Mouse (Mus musculus) midbrain, embryonic 12.5 days (tissue): ENCODE results near the gene Dram1. TPM values are rescaled to one million over a fixed set of nuclear protein-coding genes. Genes with fewer than 3 reads are reported as not detected.

Source experiments
- ATAC-seq: fragments of 200-750 bp; cut with Nextera tagmentation; 2 replicates; pipeline ENCODE4 v1.8.0; 2017; ENCODE audit warnings: low read depth, moderate TSS enrichment, moderate library complexity; ENCODE audit not compliant: low FRiP score
- H3K27ac ChIP-seq: fragments of 300-500 bp; sonication (generic); replicated peaks from 2 replicates; pipeline ENCODE4 v1.5.1; 2016; ENCODE audit warnings: mild to moderate bottlenecking
- H3K27me3 ChIP-seq: fragments of 300-500 bp; sonication (generic); 2 replicates; pipeline ENCODE4 v1.6.1; 2016; ENCODE audit warnings: mild to moderate bottlenecking
- H3K36me3 ChIP-seq: fragments of 300-500 bp; sonication (generic); 2 replicates; pipeline ENCODE4 v1.6.1; 2016
- H3K4me1 ChIP-seq: fragments of 300-500 bp; sonication (generic); 2 replicates; pipeline ENCODE4 v1.6.1; 2016
- H3K4me2 ChIP-seq: fragments of 300-500 bp; sonication (generic); replicated peaks from 2 replicates; pipeline ENCODE4 v1.6.1; 2016; ENCODE audit warnings: mild to moderate bottlenecking, moderate library complexity
- H3K4me3 ChIP-seq: fragments of 300-500 bp; sonication (generic); 2 replicates; pipeline ENCODE4 v1.5.1; 2016; ENCODE audit warnings: mild to moderate bottlenecking
- H3K9ac ChIP-seq: fragments of 300-500 bp; sonication (generic); replicated peaks from 2 replicates; pipeline ENCODE4 v1.6.1; 2016; ENCODE audit warnings: mild to moderate bottlenecking, moderate library complexity
- H3K9me3 ChIP-seq: fragments of 300-500 bp; sonication (generic); 2 replicates; pipeline ENCODE4 v1.6.1; 2016; ENCODE audit warnings: mild to moderate bottlenecking
- WGBS: fragments of 180-500 bp; shearing (Covaris S2); methylation state at CpG from one replicate; pipeline ENCODE4 v1.1.7; 2016; 5-methylcytosine and 5-hydroxymethylcytosine counted together
- polyA plus RNA-seq: library from polyadenylated mRNA; unstranded; fragments of >200 nt; fragmentation: Nextera tagmentation; extraction: Ambion mirVana; gene quantifications from 2 replicates; pipeline ENCODE4 v1.2.1, GENCODE M21; 2016

Gene Dram1
- polyA plus RNA-seq, 1 experiment from 2014 or later, result 0.84 TPM

- ATAC-seq, result no peak
- Histone ChIP-seq H3K27ac (no peak overlapping the region), H3K4me2 (no peak overlapping the region), H3K36me3 (no peaks in the 10 kb centered on the region), H3K27me3 (no peaks in the 10 kb centered on the region), H3K9ac (no peak overlapping the region), H3K4me3 (no peak overlapping the region), H3K9me3 (0 out of 2 replicates have a peak, but pooled peaks cover 7% of the 10 kb centered on the region), H3K4me1 (0 out of 2 replicates have a peak, but pooled peaks cover 4% of the 10 kb centered on the region)
- WGBS, result 85% methylated on average over 11 of the region's 11 CpGs
Measured at GRCm38 (mm10) chr10:88303079-88303478, 75.8 kb downstream of the Dram1 start.

- H3K9ac ChIP-seq, result no peak overlapping the region
- 82% methylated on average over 6 of the region's 6 CpGs for WGBS
- ATAC-seq, result no peak
- 0 out of 2 replicates have a peak, but pooled peaks cover 7% of the 10 kb centered on the region for H3K9me3 ChIP-seq
- no peak overlapping the region for H3K27ac ChIP-seq
- no peak overlapping the region for H3K4me2 ChIP-seq
- no peaks in the 10 kb centered on the region for H3K36me3 ChIP-seq
- no peak overlapping the region for H3K4me3 ChIP-seq
- H3K4me1 ChIP-seq, result 0 out of 2 replicates have a peak, but pooled peaks cover 4% of the 10 kb centered on the region
- no peaks in the 10 kb centered on the region for H3K27me3 ChIP-seq
Measured at GRCm38 (mm10) chr10:88301802-88302470, 76.9 kb downstream of the Dram1 start.

- no peak overlapping the region for H3K4me3 ChIP-seq
- no peak for ATAC-seq
- H3K27ac ChIP-seq, result no peak overlapping the region
- H3K9ac ChIP-seq, result no peak overlapping the region
- no peak overlapping the region for H3K4me2 ChIP-seq
- no peaks in the 10 kb centered on the region for H3K27me3 ChIP-seq
- H3K9me3 ChIP-seq, result 0 out of 2 replicates have a peak, but pooled peaks cover 7% of the 10 kb centered on the region
- 79% methylated on average over 10 of the region's 10 CpGs for WGBS
- no peaks in the 10 kb centered on the region for H3K36me3 ChIP-seq
- no peaks in the 10 kb centered on the region for H3K4me1 ChIP-seq
Measured at GRCm38 (mm10) chr10:88296991-88297390, 81.9 kb downstream of the Dram1 start.

DNA sequence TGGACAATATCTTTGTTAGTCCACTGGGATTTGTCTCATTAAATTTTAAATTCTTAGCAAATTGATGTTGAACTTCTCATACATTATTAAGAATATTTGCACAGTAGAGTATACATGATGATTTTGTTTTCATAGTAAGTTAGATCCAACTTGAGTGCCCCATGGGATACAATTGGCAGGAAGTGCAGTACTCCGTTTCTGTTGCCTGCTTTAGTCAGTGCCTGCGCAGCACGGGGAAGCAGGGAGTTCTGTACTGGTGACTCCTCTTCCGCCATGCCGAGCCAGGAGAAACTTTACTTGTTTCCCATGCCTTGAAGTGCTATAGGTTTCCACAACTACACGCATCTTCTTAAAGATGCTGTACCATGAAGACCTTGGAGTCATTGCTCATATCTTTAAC lies 83.8 kb downstream of the Dram1 start:
- Histone ChIP-seq H3K4me1 (no peaks in the 10 kb centered on the region), H3K4me3 (no peak overlapping the region), H3K9me3 (0 out of 2 replicates have a peak, but pooled peaks cover 7% of the 10 kb centered on the region), H3K4me2 (no peak overlapping the region), H3K27ac (no peak overlapping the region), H3K9ac (no peak overlapping the region), H3K27me3 (no peaks in the 10 kb centered on the region), H3K36me3 (no peaks in the 10 kb centered on the region)
- ATAC-seq, result no peak
- WGBS, result 86% methylated on average over 6 of the region's 6 CpGs

DNA sequence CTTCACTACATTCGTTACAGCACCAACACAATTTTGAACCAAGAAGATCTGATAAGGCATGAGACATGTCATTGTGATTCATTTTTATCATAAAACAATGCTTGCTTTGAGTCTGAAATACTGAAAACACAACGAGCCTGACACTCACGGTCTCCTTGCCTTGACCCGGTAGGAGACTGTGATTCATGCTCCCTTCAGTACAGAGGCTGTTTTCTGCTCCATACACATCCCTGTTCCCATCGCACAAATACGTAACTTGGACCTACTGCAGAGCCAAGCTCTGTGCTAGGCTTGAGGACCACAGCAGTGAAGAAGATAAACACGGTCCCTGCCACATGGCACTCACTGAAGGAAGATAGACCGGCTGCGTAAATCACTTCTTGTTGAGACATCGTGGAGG lies 90.8 kb downstream of the Dram1 start:
- Histone ChIP-seq H3K4me2 (no peak overlapping the region), H3K4me1 (no peaks in the 10 kb centered on the region), H3K9ac (no peak overlapping the region), H3K4me3 (no peak overlapping the region), H3K9me3 (no peaks in the 10 kb centered on the region), H3K36me3 (no peaks in the 10 kb centered on the region), H3K27ac (no peak overlapping the region), H3K27me3 (no peaks in the 10 kb centered on the region)
- 93% methylated on average over 10 of the region's 10 CpGs for WGBS
- ATAC-seq, result no peak

DNA sequence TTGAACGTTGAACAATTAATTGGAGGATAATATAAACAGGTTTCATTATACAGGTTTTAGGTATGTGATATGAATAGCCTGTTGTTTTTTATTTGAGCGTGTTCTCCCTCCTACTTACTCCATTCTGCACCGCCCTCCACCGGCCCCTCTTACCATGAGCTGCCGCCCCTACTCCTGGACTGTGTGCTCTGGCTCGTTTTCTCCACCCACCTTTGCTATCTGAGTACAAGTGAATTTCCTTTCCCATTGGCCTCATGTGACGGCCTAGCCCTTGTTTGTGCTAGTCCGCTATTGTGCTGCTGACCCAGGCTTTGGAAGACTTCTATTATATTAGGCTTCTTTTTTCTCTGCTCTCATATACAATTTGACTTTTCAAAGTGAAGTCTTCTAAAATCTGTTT lies 91.6 kb downstream of the Dram1 start:
- Histone ChIP-seq H3K4me2 (no peak overlapping the region), H3K27me3 (no peaks in the 10 kb centered on the region), H3K4me1 (no peaks in the 10 kb centered on the region), H3K36me3 (no peaks in the 10 kb centered on the region), H3K9me3 (no peaks in the 10 kb centered on the region), H3K27ac (no peak overlapping the region), H3K9ac (no peak overlapping the region), H3K4me3 (no peak overlapping the region)
- ATAC-seq, result no peak
- 80% methylated on average over 8 of the region's 8 CpGs for WGBS

DNA sequence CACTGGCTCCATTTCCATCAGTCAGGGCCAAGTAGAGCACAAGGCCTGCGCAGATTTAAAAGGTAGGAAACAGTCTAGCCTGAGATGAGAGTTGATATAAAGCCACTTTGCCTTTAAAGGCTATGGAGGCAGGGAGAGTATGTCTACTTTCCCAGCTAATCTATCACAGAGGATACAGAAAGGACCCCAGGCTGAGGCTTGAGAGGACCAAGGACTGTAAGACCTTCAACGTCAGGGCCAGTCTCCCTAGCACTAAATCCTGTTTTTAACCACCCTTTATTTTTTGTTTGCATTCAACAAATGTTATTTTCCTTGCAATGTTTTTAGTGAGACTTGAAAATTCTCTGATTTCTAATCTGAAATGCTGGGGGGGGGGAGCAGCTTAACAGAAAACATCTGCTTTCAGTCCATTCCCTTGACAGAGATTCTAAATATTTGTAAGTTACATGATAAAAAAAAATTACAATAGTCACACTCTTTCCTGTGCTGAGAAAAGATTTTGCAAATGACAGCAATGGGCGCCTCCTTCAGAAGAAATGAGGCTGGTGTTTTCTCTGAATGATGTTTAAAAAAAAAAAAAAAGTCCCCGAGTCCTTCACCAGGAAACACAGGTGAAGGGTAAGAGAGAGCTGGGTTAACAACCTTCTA lies 94.4 kb downstream of the Dram1 start:
- no peak overlapping the region for H3K4me3 ChIP-seq
- no peak overlapping the region for H3K9ac ChIP-seq
- no peaks in the 10 kb centered on the region for H3K9me3 ChIP-seq
- H3K27ac ChIP-seq, result no peak overlapping the region
- no peaks in the 10 kb centered on the region for H3K4me1 ChIP-seq
- 95% methylated on average over 4 of the region's 4 CpGs for WGBS
- H3K4me2 ChIP-seq, result no peak overlapping the region
- ATAC-seq, result no peak
- H3K27me3 ChIP-seq, result no peaks in the 10 kb centered on the region
- H3K36me3 ChIP-seq, result no peaks in the 10 kb centered on the region

GRCm38 (mm10) chr10:88281699-88282098 lies 97.2 kb downstream of the Dram1 start:
- no peak for ATAC-seq
- WGBS, result 92% methylated on average over 3 of the region's 3 CpGs
- H3K9ac ChIP-seq, result no peak overlapping the region
- no peaks in the 10 kb centered on the region for H3K9me3 ChIP-seq
- no peaks in the 10 kb centered on the region for H3K36me3 ChIP-seq
- no peaks in the 10 kb centered on the region for H3K27me3 ChIP-seq
- no peak overlapping the region for H3K4me2 ChIP-seq
- no peaks in the 10 kb centered on the region for H3K4me1 ChIP-seq
- no peak overlapping the region for H3K4me3 ChIP-seq
- no peak overlapping the region for H3K27ac ChIP-seq

DNA sequence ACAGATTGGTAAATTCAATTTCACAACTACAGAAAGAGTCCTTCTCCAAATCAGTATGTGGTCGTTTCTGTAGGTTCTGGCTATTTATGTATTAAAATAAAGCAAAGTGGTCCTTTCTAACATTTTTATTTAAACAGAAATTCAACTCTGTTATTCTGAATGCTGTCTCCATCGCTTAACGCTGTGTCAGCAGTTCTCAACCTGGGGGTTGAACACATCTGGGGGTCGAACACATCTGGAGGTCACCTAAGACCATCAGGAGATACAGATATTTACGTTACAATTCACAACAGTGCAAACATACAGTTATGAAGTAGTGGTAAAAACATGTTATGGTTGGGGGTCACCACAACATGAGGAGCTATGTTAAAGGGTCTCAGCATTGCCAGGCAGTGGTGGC lies 104.8 kb downstream of the Dram1 start:
- ATAC-seq, result no peak
- no peaks in the 10 kb centered on the region for H3K9me3 ChIP-seq
- no peak overlapping the region for H3K4me3 ChIP-seq
- H3K27me3 ChIP-seq, result no peaks in the 10 kb centered on the region
- H3K4me1 ChIP-seq, result no peaks in the 10 kb centered on the region
- H3K27ac ChIP-seq, result no peak overlapping the region
- no peaks in the 10 kb centered on the region for H3K36me3 ChIP-seq
- no peak overlapping the region for H3K9ac ChIP-seq
- WGBS, result 82% methylated on average over 5 of the region's 5 CpGs
- no peak overlapping the region for H3K4me2 ChIP-seq

Other genes with a start within 250 kb of the Dram1 start
- 11.4 and 11.8 TPM in 2 replicates for gene Parpbp, start 232.1 kb downstream of the Dram1 start, polyA plus RNA-seq
- gene Nup37, start 232.1 kb downstream of the Dram1 start, polyA plus RNA-seq, result 72.1 and 82.2 TPM in 2 replicates
- 43.5 and 44.6 TPM in 2 replicates for gene Washc3, start 178.0 kb downstream of the Dram1 start, polyA plus RNA-seq
- gene Gnptab, start 52 bp upstream of the Dram1 start, polyA plus RNA-seq, result 12.2 and 13.5 TPM in 2 replicates
- gene Sycp3, start 80.5 kb upstream of the Dram1 start, polyA plus RNA-seq, result 0.25 TPM in 1 of 2 replicates, not detected in the other
- gene Chpt1, start 125.0 kb upstream of the Dram1 start, polyA plus RNA-seq, result 15.5 and 16.4 TPM in 2 replicates
- gene Mybpc1, start 226.1 kb upstream of the Dram1 start, polyA plus RNA-seq, result 1.9 and 2.1 TPM in 2 replicates